Mouse (Mus musculus) liver, embryonic 14.5 days (tissue): Measurements from ENCODE around the gene Hivep3.

ENCODE experiments used
- CTCF ChIP-seq: IDR thresholded peaks from 2 replicates; pipeline ENCODE4 v1.5.1; 2016; ENCODE audit warnings: antibody characterized with exemption, low read depth, control low read depth
- EP300 ChIP-seq: IDR thresholded peaks from 2 replicates; pipeline ENCODE4 v1.6.1; 2016; ENCODE audit warnings: antibody characterized with exemption, low read depth

DNA sequence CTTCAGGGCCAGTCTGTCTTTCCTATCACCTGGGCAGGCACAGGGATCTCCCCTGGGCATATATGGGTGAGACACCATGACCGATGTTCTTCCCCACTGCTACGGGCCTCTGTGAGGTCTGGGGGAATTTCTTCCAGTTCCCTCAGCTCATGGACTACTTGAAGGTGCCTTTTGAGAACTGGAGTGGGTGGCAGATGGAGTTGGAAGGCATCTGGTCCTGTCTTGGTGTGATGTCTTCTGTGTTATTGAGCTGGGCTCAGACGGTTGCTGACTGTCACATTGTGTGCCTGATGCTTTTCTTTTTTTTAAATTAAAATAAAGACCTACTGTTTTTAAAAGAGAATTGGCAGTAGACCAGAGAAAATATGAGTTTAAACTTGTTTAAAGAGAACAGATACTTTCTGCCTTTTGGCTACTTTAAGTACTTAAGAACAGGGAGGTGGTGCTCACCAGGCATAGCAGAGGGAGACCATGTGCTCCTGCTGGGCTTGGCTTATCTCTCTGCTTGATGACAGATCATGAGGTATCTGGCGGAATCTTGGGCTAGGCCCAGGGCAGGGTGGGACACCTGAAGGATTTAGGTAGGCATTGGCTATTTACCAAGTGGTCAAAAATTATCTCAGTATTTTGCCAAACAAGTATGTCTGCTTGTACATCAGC, 26.1 kb downstream of the Hivep3 start:
- TF ChIP-seq CTCF: no peak
- TF ChIP-seq EP300: no peak
